Mouse (Mus musculus): Measurements from ENCODE around the gene Scrn2. TPM values are rescaled to one million over a fixed set of nuclear protein-coding genes. Genes with fewer than 3 reads are reported as not detected.

Gene Scrn2
- total and polyA plus RNA-seq, 3 experiments = 14.8 to 26.7 TPM; not detected in 1

GRCm38 (mm10) chr11:97017696-97018582 lies 11.8 kb upstream of the Scrn2 start:
- Histone ChIP-seq H3K4me1 (ENCODE audit: control insufficient read depth in 1 of 2, insufficient read depth in 2 of 2, low read length in 2 of 2) (no peaks in the 10 kb centered on the region; a peak in 1 of 4 replicates), H3K9ac (ENCODE audit: control insufficient read depth, low read depth, low read length, poor library complexity, severe bottlenecking) (no peak overlapping the region), H3K9me3 (replicated peaks; ENCODE audit: insufficient read depth, low read length) (no peaks in the 10 kb centered on the region), H3K4me3 (ENCODE audit: control insufficient read depth in 1 of 2, insufficient read depth in 1 of 2, low read depth in 2 of 2, low read length in 2 of 2) (no peak overlapping the region), H3K79me2 (ENCODE audit: control insufficient read depth, insufficient read depth, low read length, poor library complexity) (no peaks in the 10 kb centered on the region), H3K36me3 (ENCODE audit: control insufficient read depth in 1 of 2, insufficient read depth in 2 of 2, low read length in 2 of 2) (no peaks in the 10 kb centered on the region), H3K27me3 (ENCODE audit: control insufficient read depth in 1 of 2, insufficient read depth in 2 of 2, low read length in 2 of 2) (peaks cover 14% of the 10 kb centered on the region in 2 experiments), H3K27ac (ENCODE audit: control insufficient read depth, low read depth, low read length) (no peak overlapping the region)
- DNase-seq (ENCODE audit: low read depth, low spot score) = no peak
- TF ChIP-seq ELF1 (IDR thresholded peaks at IDR 0.05; ENCODE audit: low read depth, low read length) (no peak), RCOR1 (IDR thresholded peaks at IDR 0.05; ENCODE audit: low read depth, low read length) (no peak), CHD1 (IDR thresholded peaks at IDR 0.05; ENCODE audit: low read depth, low read length) (no peak), TAL1 (IDR thresholded peaks at IDR 0.05; ENCODE audit: low read length) (no peak), E2F4 (IDR thresholded peaks at IDR 0.05; ENCODE audit: borderline replicate concordance, low read depth, low read length) (no peak), ETS1 (IDR thresholded peaks at IDR 0.05; ENCODE audit: low read depth, low read length) (no peak), MEF2A (IDR thresholded peaks at IDR 0.05; ENCODE audit: extremely low read depth, insufficient replicate concordance, low read depth, low read length, poor library complexity, severe bottlenecking) (no peak), NRF1 (IDR thresholded peaks at IDR 0.05; ENCODE audit: insufficient read depth, low read depth, low read length, poor library complexity, severe bottlenecking) (no peak), JUND (IDR thresholded peaks at IDR 0.05; ENCODE audit: low read depth, low read length) (no peak), ZNF384 (IDR thresholded peaks at IDR 0.05; ENCODE audit: low read depth, low read length) (no peak), EP300 (IDR thresholded peaks at IDR 0.05; ENCODE audit: low read depth in 1 of 2, low read length in 2 of 2) (no peak), GABPA (IDR thresholded peaks at IDR 0.05; ENCODE audit: low read depth, low read length) (no peak), SMC3 (IDR thresholded peaks at IDR 0.05; ENCODE audit: low read depth, low read length) (no peak), BHLHE40 (IDR thresholded peaks at IDR 0.05; ENCODE audit: borderline replicate concordance, low read depth, low read length) (no peak), TCF12 (IDR thresholded peaks at IDR 0.05; ENCODE audit: low read depth, low read length) (no peak), MXI1 (IDR thresholded peaks at IDR 0.05; ENCODE audit: low read depth, low read length) (no peak), ZC3H11A (IDR thresholded peaks at IDR 0.05; ENCODE audit: low read depth, low read length) (no peak)

Measured in MEL (cell line).